Mouse (Mus musculus) ES-E14 (cell line): ENCODE results near the gene Palm.

Source experiments
- CHD2 ChIP-seq: IDR thresholded peaks from 2 replicates; pipeline ENCODE4 v1.6.1; 2014; ENCODE audit warnings: mild to moderate bottlenecking, low read depth, low read length, inconsistent platforms
- HCFC1 ChIP-seq: IDR thresholded peaks from 2 replicates; pipeline ENCODE4 v1.6.1; 2012; ENCODE audit warnings: low read length, inconsistent platforms, borderline replicate concordance; ENCODE audit not compliant: insufficient read depth
- ZNF384 ChIP-seq: IDR thresholded peaks from 2 replicates; pipeline ENCODE4 v1.6.1; 2012; ENCODE audit warnings: low read depth, low read length, inconsistent platforms

DNA sequence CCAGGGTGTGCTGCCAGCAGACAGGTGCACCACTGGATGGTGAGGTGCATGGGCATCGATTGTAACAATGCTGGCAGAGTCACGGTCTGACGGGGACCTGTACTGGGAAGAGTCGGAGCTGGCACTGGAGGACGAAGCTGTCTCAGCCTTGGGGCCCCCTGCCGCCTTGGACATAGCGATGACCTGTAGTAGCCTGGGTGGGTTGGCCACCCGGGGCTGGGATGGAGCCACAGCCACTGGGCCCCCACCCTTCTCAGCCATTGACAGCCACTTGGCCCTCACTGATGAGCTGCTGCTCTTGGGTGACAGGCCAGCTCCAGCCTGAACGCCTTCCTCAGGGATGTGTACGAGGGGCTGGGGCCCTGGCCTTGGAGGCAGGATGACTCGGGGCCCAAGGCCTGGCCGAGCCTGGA lies 71.8 kb downstream of the Palm start:
- TF ChIP-seq HCFC1: no peak
- TF ChIP-seq CHD2: 0 out of 2 replicates have a peak, but pooled peaks have one; percentile 2
- no peak for TF ChIP-seq ZNF384
